Mouse (Mus musculus): ENCODE measurements around the gene Olfr1341. TPM values are rescaled to one million over a fixed set of nuclear protein-coding genes. Genes with fewer than 3 reads are reported as not detected.
A peak's percentile ranks its signal among the peaks of the same experiment; 100 is the strongest.

Olfr1341 gene
- polyA plus RNA-seq, 1 experiment = not detected

GRCm38 (mm10) chr4:118740988-118741698 is 37.8 kb downstream of the Olfr1341 start:
- no peak for DNase-seq (ENCODE audit: low read depth)

DNA sequence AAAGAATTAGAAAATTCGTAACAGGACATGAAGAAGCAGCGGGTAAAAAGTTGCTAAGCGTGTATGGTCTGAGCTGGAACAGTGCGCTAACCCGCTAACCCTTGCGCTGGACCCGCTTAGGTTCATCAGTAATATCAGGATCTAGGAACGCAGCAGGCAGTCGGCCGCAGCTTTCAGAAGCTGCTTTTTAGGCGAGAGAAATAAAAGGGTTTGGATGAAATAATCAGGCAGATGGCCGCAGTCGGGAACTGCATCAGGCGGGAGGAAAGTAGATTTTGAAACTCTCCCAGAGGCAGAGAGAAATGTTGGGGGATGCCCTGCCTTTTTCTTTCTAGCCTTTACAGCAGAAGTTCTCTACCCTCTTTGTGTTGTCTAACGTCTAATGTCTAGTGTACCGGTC is 38.6 kb downstream of the Olfr1341 start:
- no peak for TF ChIP-seq POLR2A (IDR thresholded peaks at IDR 0.05; ENCODE audit: borderline replicate concordance, extremely low read depth, insufficient read depth, insufficient read length, poor library complexity, severe bottlenecking)
- TF ChIP-seq CTCF (IDR thresholded peaks at IDR 0.05; ENCODE audit: borderline replicate concordance, extremely low read depth, insufficient read depth, insufficient read length) = no peak
- peak; percentile 31 for DNase-seq (ENCODE audit: low read depth)

More at GRCm38 (mm10) chr4:118740988-118741698, 37.8 kb downstream of the Olfr1341 start:
- TF ChIP-seq CTCF (IDR thresholded peaks at IDR 0.05; ENCODE audit: borderline replicate concordance, extremely low read depth, insufficient read depth, insufficient read length) (no peak), POLR2A (IDR thresholded peaks at IDR 0.05; ENCODE audit: borderline replicate concordance, extremely low read depth, insufficient read depth, insufficient read length, poor library complexity, severe bottlenecking) (no peak)

DNA sequence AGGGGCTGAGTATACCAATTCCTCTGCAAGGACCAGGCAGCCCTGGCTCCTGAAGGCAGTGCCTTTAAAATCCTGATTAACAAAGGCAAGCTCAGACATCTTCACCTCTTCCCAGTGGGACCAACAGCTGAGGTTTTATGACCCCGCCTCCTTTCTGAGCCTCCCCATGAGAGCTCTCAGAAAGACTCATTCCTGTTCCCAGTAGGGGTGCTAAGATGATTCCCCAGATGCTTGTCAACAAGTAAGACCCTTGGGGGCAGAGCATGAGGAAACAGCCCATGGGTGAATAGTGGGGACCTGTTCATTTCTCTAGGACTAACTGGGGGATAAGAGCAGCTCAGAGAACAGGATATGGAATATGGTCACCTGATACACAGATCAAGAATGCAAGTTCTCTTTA is 55.3 kb downstream of the Olfr1341 start, which contains the start of gene Olfr1338:
Gene Olfr1338, minus strand, starts transcription at position 101 of the 400 bp plus-strand sequence.
- no peak for DNase-seq (ENCODE audit: low read depth)
- TF ChIP-seq CTCF (IDR thresholded peaks at IDR 0.05; ENCODE audit: borderline replicate concordance, extremely low read depth, insufficient read depth, insufficient read length) = no peak
- TF ChIP-seq POLR2A (IDR thresholded peaks at IDR 0.05; ENCODE audit: borderline replicate concordance, extremely low read depth, insufficient read depth, insufficient read length, poor library complexity, severe bottlenecking) = no peak

Other genes starting within 250 kb of the Olfr1341 start
- gene Mpl, start 246.0 kb upstream of the Olfr1341 start, polyA plus RNA-seq (2012; rRNA removed) = 0.08 and 0.26 TPM in 2 replicates
- gene Tie1, start 213.5 kb upstream of the Olfr1341 start, polyA plus RNA-seq (2012; rRNA removed) = 18.8 and 23.1 TPM in 2 replicates
- gene 2610528J11Rik, start 176.5 kb upstream of the Olfr1341 start, polyA plus RNA-seq (2012; rRNA removed) = 0.27 and 0.29 TPM in 2 replicates
- gene Tmem125, start 159.5 kb upstream of the Olfr1341 start, polyA plus RNA-seq (2012; rRNA removed) = 0.49 and 0.82 TPM in 2 replicates
- gene Cfap57, start 82.7 kb upstream of the Olfr1341 start, polyA plus RNA-seq (2012; rRNA removed) = 0.72 and 1.5 TPM in 2 replicates
- 67.7 and 74.9 TPM in 2 replicates for gene Ebna1bp2, start 82.7 kb upstream of the Olfr1341 start, polyA plus RNA-seq (2012; rRNA removed)
- gene Olfr62, start 44.6 kb upstream of the Olfr1341 start, polyA plus RNA-seq (2012; rRNA removed) = not detected in 2 replicates
- 0.05 TPM in 2 replicates for gene Olfr1342, start 10.8 kb upstream of the Olfr1341 start, polyA plus RNA-seq (2012; rRNA removed)
- gene Olfr1340, start 16.6 kb downstream of the Olfr1341 start, polyA plus RNA-seq (2012; rRNA removed) = not detected in 2 replicates
- not detected in 2 replicates for gene Olfr1339, start 28.7 kb downstream of the Olfr1341 start, polyA plus RNA-seq (2012; rRNA removed)
- gene Olfr1338, start 55.2 kb downstream of the Olfr1341 start, polyA plus RNA-seq (2012; rRNA removed) = not detected in 2 replicates
- gene Olfr1337, start 79.1 kb downstream of the Olfr1341 start, polyA plus RNA-seq (2012; rRNA removed) = not detected in 2 replicates
- gene Olfr1335, start 106.4 kb downstream of the Olfr1341 start, polyA plus RNA-seq (2012; rRNA removed) = not detected in 2 replicates
- gene Olfr1333, start 132.8 kb downstream of the Olfr1341 start, polyA plus RNA-seq (2012; rRNA removed) = not detected in 2 replicates
- gene Olfr1331, start 161.1 kb downstream of the Olfr1341 start, polyA plus RNA-seq (2012; rRNA removed) = not detected in 2 replicates
- gene Olfr1330, start 185.1 kb downstream of the Olfr1341 start, polyA plus RNA-seq (2012; rRNA removed) = not detected in 2 replicates
- gene Olfr1329, start 213.9 kb downstream of the Olfr1341 start, polyA plus RNA-seq (2012; rRNA removed) = not detected in 2 replicates
- not detected in 2 replicates for gene Olfr1328, start 235.1 kb downstream of the Olfr1341 start, polyA plus RNA-seq (2012; rRNA removed)